Mouse (Mus musculus): ENCODE data around the gene Brd3.
"Not testable (repeated sequence)": the region's sequence is repeated elsewhere in the genome, so short reads cannot be mapped to it uniquely, and the experiment has no call there.

The Brd3 gene

GRCm38 (mm10) chr2:27512909-27513308, 5.4 kb upstream of the Brd3 start:
- no peak for DNase-seq (ENCODE audit: low spot score in 2 of 2)

- no peak for DNase-seq (ENCODE audit: low spot score in 2 of 2)
These were observed 3.2 kb upstream of the Brd3 start for GRCm38 (mm10) chr2:27510706-27511105.

- not testable (repeated sequence) for DNase-seq (ENCODE audit: low spot score in 2 of 2)
These were observed 804 bp downstream of the Brd3 start for GRCm38 (mm10) chr2:27506658-27507057.

- DNase-seq (ENCODE audit: low spot score in 2 of 2), result no peak
These were observed 1.9 kb downstream of the Brd3 start for GRCm38 (mm10) chr2:27505539-27505938.

GRCm38 (mm10) chr2:27504113-27504885, 3.2 kb downstream of the Brd3 start:
- no peak for DNase-seq (ENCODE audit: low spot score in 2 of 2)

GRCm38 (mm10) chr2:27496391-27497028, 11.0 kb downstream of the Brd3 start:
- DNase-seq (ENCODE audit: low spot score in 2 of 2), result no peak

GRCm38 (mm10) chr2:27493971-27494370, 13.5 kb downstream of the Brd3 start:
- DNase-seq (ENCODE audit: low spot score in 2 of 2), result no peak

GRCm38 (mm10) chr2:27490939-27491338, 16.5 kb downstream of the Brd3 start:
- no peak for DNase-seq (ENCODE audit: low spot score in 2 of 2)

GRCm38 (mm10) chr2:27488362-27488761, 19.1 kb downstream of the Brd3 start:
- no peak for DNase-seq (ENCODE audit: low spot score in 2 of 2)

- no peak for DNase-seq (ENCODE audit: low spot score in 2 of 2)
These were observed 20.0 kb downstream of the Brd3 start for GRCm38 (mm10) chr2:27487336-27488049.

GRCm38 (mm10) chr2:27486725-27487124, 20.7 kb downstream of the Brd3 start:
- no peak for DNase-seq (ENCODE audit: low spot score in 2 of 2)

- no peak for DNase-seq (ENCODE audit: low spot score in 2 of 2)
These were observed 25.1 kb downstream of the Brd3 start for GRCm38 (mm10) chr2:27482265-27482861.

- DNase-seq (ENCODE audit: low spot score in 2 of 2), result no peak
These were observed 27.1 kb downstream of the Brd3 start for GRCm38 (mm10) chr2:27480367-27480766.

GRCm38 (mm10) chr2:27479821-27480220, 27.6 kb downstream of the Brd3 start:
- DNase-seq (ENCODE audit: low spot score in 2 of 2), result no peak

- DNase-seq (ENCODE audit: low spot score in 2 of 2), result no peak
These were observed 30.9 kb downstream of the Brd3 start for GRCm38 (mm10) chr2:27476303-27477192.

GRCm38 (mm10) chr2:27475495-27476302, 31.8 kb downstream of the Brd3 start:
- peak; percentile 91 for DNase-seq (ENCODE audit: low spot score in 2 of 2)

- DNase-seq (ENCODE audit: low spot score in 2 of 2), result peak in 1 of 2 experiments; percentile 48
These were observed 32.6 kb downstream of the Brd3 start for GRCm38 (mm10) chr2:27474621-27475484.

GRCm38 (mm10) chr2:27473911-27474310, 33.6 kb downstream of the Brd3 start:
- DNase-seq (ENCODE audit: low spot score in 2 of 2), result no peak

- no peak for DNase-seq (ENCODE audit: low spot score in 2 of 2)
These were observed 34.2 kb downstream of the Brd3 start for GRCm38 (mm10) chr2:27473061-27473765.

Measured in frontal cortex, postnatal 10 days (tissue).